Mouse (Mus musculus): Measurements from ENCODE around the gene Zc3h12d.

Gene Zc3h12d

GRCm38 (mm10) chr10:7832171-7832676 is at the start of gene Zc3h12d:
Zc3h12d (plus strand) TSS chr10:7832470.
- DNase-seq (ENCODE audit: low spot score in 2 of 2) = no peak

- DNase-seq (ENCODE audit: low spot score in 2 of 2) = no peak
These were observed 45.0 kb upstream of the Zc3h12d start for GRCm38 (mm10) chr10:7787319-7787718.

- DNase-seq (ENCODE audit: low spot score in 2 of 2) = no peak
These were observed 40.0 kb upstream of the Zc3h12d start for GRCm38 (mm10) chr10:7792254-7792750.

- peak; percentile 84 to 85 for DNase-seq (ENCODE audit: low spot score in 2 of 2)
These were observed 39.4 kb upstream of the Zc3h12d start, which contains the start of the genes Ginm1 and Ppil4 for GRCm38 (mm10) chr10:7792751-7793385. Ginm1 (minus strand) TSS chr10:7792824. Ppil4 (plus strand) TSS chr10:7792891.

GRCm38 (mm10) chr10:7801258-7801657 is 31.0 kb upstream of the Zc3h12d start:
- DNase-seq (ENCODE audit: low spot score in 2 of 2) = no peak

GRCm38 (mm10) chr10:7802519-7803140 is 29.6 kb upstream of the Zc3h12d start:
- no peak for DNase-seq (ENCODE audit: low spot score in 2 of 2)

- DNase-seq (ENCODE audit: low spot score in 2 of 2) = no peak
These were observed 22.3 kb upstream of the Zc3h12d start for GRCm38 (mm10) chr10:7809937-7810336.

- DNase-seq (ENCODE audit: low spot score in 2 of 2) = no peak
These were observed 15.8 kb upstream of the Zc3h12d start for GRCm38 (mm10) chr10:7816476-7816875.

- DNase-seq (ENCODE audit: low spot score in 2 of 2) = no peak
These were observed 13.6 kb upstream of the Zc3h12d start for GRCm38 (mm10) chr10:7818676-7819075.

- no peak for DNase-seq (ENCODE audit: low spot score in 2 of 2)
These were observed 13.1 kb upstream of the Zc3h12d start for GRCm38 (mm10) chr10:7819156-7819555.

- no peak for DNase-seq (ENCODE audit: low spot score in 2 of 2)
These were observed 12.7 kb upstream of the Zc3h12d start for GRCm38 (mm10) chr10:7819603-7820002.

- DNase-seq (ENCODE audit: low spot score in 2 of 2) = no peak
These were observed 12.1 kb upstream of the Zc3h12d start for GRCm38 (mm10) chr10:7820171-7820570.

GRCm38 (mm10) chr10:7821981-7822380 is 10.3 kb upstream of the Zc3h12d start:
- no peak for DNase-seq (ENCODE audit: low spot score in 2 of 2)

- DNase-seq (ENCODE audit: low spot score in 2 of 2) = no peak
These were observed 7.5 kb upstream of the Zc3h12d start for GRCm38 (mm10) chr10:7824663-7825280.

GRCm38 (mm10) chr10:7825281-7825665 is 7.0 kb upstream of the Zc3h12d start:
- DNase-seq (ENCODE audit: low spot score in 2 of 2) = no peak

GRCm38 (mm10) chr10:7826106-7826505 is 6.2 kb upstream of the Zc3h12d start:
- DNase-seq (ENCODE audit: low spot score in 2 of 2) = no peak

GRCm38 (mm10) chr10:7833377-7834165 is 1.3 kb downstream of the Zc3h12d start:
- DNase-seq (ENCODE audit: low spot score in 2 of 2) = no peak

- DNase-seq (ENCODE audit: low spot score in 2 of 2) = no peak
These were observed 2.5 kb downstream of the Zc3h12d start for GRCm38 (mm10) chr10:7834671-7835225.

GRCm38 (mm10) chr10:7836902-7837301 is 4.6 kb downstream of the Zc3h12d start:
- DNase-seq (ENCODE audit: low spot score in 2 of 2) = no peak

- DNase-seq (ENCODE audit: low spot score in 2 of 2) = no peak
These were observed 5.2 kb downstream of the Zc3h12d start for GRCm38 (mm10) chr10:7837446-7837845.

GRCm38 (mm10) chr10:7838036-7838435 is 5.8 kb downstream of the Zc3h12d start:
- no peak for DNase-seq (ENCODE audit: low spot score in 2 of 2)

Data from right cerebral cortex, postnatal 36 days (tissue).